Mouse (Mus musculus): ENCODE measurements at regions not wholly inside any gene's neighbourhood (a gene's known extent, or its start where the extent isn't known, plus 50 kb on each side); places are given as distances from the start of the nearest gene placed in this dataset.

DNA sequence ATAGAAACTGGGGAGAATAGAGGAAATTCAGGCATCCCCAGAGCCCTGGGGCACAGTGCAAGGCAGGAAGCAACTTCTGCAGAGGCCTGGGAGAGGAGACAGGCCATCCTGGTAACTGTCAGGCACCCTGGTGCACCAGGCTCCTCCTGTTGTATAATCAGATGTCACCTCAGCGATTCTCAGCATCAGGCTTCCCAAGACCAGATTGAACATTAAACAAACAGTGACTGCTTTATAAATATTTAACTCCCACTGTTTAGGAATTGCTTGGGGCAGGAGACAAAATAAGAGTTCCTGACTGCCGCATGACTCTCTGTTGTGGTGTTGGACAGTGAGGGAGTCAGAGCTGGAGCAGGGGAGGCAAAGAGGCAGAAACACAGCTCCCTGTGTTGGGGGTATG lies 1210.1 kb upstream of the A1bg start:
- in situ Hi-C loops (cut with MboI; ENCODE audit: unreplicated experiment in 2 of 2), result no loop called here

DNA sequence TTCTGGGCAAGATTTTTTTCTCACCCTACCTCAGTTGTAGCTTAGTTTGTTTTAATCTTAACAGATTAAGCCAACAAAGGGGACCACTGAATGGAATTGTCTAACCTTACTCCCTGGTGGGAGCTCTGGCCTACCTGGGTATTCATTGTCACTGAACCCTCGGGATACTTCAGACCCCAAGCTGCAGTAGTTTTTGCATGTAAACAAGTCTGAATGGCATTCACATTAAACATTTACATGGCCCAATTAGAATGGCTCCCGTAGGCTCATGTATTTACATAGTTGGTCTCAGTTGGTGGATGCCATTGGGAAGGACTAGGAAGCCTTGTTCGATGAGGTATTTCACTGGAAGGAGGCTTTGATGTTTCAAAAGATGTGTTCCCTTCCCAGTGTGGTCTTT lies 1208.9 kb upstream of the A1bg start:
- in situ Hi-C loops (cut with MboI; ENCODE audit: unreplicated experiment in 2 of 2), result no loop called here

DNA sequence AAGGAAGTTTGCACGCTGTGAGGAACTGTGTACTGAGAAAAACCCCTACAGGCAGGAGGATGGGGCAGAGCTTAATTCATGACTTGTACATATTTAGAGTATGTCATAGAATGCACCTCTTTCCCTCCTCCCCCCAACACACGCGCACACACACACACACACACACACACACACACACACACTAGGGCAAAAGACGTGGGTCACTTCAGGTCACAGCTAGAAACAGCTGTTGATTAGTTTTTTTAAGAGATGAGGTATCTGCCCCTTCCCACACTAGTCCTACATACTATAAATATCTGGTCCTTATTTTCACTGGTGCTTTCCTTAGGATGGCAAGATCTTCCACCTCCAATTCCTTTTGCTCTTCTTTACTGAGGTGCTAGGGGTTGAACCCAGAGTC lies 1207.7 kb upstream of the A1bg start:
- in situ Hi-C loops (cut with MboI; ENCODE audit: unreplicated experiment in 2 of 2), result no loop called here

DNA sequence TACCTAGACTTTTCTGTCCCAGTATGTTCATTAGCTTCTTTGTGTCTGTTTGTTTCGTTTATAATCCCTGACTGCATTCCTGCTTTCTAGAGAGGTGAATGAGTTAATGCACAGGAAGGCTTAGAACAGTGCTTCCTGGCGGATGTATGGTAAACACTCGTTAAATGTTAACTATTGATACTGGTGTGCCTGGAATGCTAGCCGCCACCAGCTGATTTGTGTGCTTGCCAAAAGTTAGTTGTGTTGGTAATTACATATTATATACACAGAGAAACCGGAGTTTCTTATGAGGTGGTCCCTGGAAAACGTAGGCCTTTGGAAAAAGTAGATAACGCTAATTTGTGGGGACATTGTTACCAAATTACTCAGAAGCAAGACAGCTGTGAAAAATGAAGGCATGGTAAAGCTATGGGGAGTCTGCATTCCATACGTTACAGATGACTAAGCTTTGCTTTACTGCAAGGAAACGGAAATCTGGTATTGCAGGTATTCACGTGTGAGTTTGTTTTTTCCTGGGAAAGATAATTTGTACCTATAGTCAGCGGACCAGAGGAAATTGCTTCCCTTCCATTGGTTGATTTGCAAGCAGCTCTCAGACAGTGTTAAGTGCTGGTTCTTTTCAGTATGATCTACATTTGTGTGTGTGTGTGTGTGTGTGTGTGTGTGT lies 1205.9 kb upstream of the A1bg start:
- in situ Hi-C loops (cut with MboI; ENCODE audit: unreplicated experiment in 2 of 2), result no loop called here

DNA sequence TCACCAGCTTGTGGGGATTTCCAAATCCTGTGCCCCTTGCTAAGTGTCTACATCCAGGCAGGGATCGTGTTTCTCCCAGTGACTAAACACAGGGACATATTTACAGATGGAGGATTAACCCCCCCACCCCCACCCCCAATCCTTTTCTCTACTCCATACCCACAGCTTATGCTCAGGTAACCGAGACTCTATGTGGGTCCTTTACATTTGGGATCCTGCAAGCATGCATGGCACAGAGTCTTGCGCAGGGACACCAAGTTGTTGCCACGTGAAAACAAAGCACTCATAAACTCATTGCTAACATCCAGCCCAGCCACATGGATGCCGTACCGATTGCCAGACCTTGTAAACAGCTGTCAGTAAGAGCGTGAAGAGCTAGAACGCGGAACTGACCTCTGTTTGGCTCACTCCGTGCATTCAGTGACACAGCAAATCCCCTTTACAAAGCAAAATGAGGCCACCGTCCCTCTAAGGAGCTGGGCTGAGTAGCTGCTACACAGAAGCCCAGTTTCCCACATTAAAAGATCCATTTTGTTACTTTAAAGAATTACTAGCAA lies 1204.9 kb upstream of the A1bg start:
- in situ Hi-C loops (cut with MboI; ENCODE audit: unreplicated experiment in 2 of 2), result no loop called here

DNA sequence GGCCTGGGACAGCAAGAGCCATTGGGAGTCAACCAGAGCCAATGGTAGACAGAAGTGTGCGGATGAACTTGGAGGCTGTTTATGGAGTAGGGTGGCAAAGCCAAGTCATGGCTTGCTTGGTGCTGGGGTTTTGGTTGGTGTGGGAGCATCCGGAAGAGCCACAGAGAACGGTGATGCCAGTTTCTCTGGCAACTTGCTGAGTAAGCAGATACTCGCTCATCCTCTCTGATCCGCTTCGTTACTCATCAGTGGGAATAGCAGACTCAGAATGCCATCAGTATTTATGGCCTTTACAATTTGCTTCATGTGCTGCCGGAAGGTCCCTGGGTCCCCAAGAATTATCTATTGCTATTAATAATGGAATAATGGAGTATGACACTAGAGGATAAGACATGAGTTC lies 1202.9 kb upstream of the A1bg start:
- in situ Hi-C loops (cut with MboI; ENCODE audit: unreplicated experiment in 2 of 2), result no loop called here

DNA sequence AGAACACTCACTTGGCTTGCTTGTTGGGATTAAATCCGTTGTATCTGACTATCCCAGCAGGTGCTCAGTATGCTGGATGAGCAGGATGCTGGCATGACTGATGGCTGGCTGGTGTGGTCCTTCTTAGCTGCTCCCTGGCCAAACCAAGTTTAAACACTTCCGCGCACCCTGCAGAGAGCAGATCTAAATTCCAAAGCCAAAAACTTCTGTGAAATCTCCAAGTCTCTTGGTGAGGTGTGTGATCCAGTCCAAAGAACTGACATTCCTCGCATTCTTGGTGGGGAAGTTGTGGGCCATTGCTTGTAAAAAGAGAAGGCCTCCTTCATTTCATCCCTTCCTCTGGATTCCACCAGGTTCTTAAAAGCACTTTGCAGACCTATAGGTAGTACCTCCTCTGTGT lies 1200.9 kb upstream of the A1bg start:
- in situ Hi-C loops (cut with MboI; ENCODE audit: unreplicated experiment in 2 of 2), result no loop called here

DNA sequence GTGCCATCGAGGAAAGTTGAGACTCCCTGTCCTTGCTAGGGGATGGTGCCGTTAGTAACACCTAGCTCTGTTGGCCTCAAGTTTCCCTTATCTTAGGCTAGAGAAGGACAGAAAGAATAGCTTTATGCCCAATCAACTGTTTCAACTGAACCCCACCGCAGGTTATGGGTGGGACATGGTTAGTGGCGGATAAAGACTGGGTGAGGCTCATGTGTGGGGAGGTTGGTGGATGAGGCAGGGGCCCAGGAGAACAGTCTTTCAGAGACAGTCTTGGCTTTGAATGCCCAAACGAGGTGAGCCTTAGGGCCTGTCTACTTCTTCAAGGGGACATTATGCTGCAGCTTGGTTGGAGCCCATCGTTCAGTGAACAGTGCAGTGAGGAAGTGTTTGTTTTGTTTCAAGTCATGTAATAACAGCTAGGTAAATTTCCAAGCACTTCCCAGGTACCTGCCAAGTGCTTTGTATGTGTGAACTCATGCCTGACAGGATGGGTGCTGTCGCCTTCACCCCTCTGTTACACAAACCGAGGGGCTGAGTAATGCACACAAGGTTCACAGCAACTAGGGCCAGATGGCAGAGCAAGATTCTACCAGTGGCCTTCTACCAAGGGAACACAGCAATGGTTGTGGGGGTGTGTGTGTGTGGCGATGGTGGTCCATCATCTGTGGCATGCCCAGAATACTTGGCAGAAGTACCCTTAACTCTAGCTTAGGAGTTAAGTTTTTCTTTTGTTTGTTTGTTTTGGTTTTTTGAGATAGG lies 1199.6 kb upstream of the A1bg start:
- in situ Hi-C loops (cut with MboI; ENCODE audit: unreplicated experiment in 2 of 2), result no loop called here

DNA sequence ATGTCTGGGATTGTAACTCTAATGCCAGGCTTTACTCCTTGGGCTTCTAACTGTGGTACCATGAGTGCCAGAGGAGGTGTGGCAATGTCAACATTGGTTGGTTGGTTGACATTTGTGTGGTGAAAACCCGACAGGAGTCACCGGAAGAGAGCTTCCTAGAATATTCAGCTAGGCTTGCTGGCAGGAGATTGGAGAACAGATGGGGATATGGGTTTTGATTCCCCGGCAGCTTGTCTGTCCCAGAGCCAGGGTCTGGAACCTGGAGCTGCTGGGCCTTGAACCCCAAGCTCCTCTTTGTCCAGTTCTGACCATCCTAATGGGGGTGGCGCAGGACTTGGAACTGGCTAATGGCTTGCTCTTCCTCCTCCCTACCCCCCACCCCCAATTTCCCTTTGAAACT lies 1198.9 kb upstream of the A1bg start:
- in situ Hi-C loops (cut with MboI; ENCODE audit: unreplicated experiment in 2 of 2), result no loop called here

DNA sequence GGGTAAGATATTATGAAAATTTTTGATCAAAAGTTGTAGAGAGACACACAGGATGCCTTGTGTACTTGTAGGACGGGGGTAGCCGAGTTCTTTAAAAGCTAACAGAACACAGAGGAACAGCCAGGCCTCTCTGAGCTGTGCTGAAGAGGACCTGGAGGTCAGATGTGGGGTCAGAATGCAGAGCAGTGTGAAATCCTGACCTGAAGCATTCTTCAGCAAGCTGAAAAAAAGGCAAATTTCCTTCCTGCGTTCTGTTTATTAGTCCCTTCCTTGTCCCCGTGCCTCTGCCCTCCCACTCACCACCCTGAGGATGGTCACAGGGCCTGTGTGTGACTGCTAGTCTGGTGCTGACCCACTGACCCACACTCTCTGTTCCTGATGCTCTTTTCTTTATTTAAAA lies 1197.9 kb upstream of the A1bg start:
- in situ Hi-C loops (cut with MboI; ENCODE audit: unreplicated experiment in 2 of 2), result no loop called here

DNA sequence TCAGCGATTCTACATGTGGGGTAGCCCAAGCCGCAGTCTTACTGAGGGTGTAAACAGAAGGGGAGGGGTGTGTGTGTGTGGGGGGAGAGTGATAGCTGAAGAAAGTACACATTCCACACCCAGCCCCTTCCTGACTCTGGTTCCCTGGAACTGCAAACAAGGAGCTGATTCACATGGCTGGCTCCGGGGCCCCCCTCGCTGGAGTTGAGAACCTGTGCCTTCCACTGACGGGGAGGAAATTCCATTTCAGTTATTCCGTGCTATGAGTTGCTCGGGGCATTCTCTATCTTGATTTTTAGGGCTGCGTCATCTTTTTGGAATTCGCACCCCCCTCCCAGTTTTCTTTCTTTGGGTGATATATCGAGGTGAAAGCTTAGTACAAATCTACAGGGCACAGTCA lies 1196.2 kb upstream of the A1bg start:
- in situ Hi-C loops (cut with MboI; ENCODE audit: unreplicated experiment in 2 of 2), result no loop called here

DNA sequence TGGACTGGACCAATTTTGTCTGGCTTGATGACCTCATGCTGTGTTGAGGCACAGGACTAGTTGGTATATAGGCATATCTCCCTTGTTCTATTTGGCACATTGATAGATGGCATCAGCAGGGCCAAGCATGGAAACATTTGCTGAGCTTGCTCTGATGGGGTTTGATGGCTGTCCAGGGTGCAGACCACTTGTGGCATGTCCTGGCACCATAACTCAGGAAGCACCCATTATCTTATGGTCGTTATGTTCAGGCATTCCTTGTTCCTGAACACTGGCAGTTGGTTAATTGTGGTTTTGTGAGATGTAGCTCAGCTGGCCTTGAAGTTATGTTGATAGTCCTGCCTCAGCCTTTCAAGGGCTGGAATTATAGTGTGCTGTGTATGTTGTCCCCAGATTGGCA lies 1193.4 kb upstream of the A1bg start:
- in situ Hi-C loops (cut with MboI; ENCODE audit: unreplicated experiment in 2 of 2), result no loop called here

DNA sequence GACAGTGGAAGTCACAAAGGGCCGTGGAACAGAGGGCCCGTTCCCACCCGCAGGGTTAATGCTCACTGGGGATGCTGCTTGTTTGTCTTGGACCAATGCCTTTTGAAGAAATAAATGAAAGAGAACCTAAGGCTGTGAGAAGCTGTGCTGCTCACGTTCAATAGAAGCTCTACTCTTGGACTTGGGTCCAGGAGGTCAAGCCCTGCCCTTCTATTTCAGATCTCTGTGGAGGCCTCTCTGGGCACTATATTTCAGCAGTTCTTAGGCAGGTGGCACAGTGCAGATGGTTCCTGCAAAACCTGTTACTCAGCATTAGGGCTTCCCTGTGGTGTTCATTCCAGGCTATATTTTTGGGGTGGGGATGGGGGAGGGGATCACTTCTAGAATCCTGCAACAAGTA lies 1192.0 kb upstream of the A1bg start:
- in situ Hi-C loops (cut with MboI; ENCODE audit: unreplicated experiment in 2 of 2), result no loop called here

DNA sequence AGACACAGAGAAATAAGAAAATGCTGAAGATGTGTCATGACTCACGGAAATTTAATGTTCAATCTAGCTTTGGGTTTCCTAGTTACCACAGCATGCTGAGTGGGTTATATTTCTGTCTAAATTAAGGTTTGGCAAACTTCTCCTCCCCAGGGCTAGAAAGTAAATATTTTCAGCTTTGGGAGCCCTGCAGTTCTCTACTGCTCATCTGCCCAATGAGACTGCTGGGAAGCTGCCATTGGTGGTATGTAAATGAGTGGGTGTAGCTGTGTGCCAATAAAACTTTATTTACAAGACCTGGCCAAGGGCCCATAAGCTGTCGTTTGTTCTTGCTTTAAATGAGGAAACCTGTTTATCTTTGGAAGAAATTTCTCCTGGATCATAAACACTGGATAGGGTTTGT lies 1189.3 kb upstream of the A1bg start:
- in situ Hi-C loops (cut with MboI; ENCODE audit: unreplicated experiment in 2 of 2), result no loop called here

DNA sequence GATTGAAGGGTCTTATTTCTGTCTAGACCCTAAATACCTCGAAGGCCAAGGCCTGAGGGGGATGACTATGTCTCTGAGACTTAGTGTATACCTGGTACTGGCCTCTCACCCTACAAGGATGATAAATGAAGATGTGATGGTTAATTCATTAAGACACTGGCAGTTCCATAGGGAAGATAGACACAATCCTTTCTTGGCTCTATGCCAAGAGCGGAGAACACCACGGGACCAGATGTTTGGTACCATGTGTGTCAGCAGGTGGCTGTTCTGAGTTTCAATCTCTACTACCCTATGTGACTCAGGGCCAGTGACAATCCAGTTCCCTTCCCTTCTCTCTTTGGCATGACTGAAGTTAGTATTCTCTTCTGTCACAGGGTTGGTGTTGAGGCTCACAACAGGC lies 1185.2 kb upstream of the A1bg start:
- in situ Hi-C loops (cut with MboI; ENCODE audit: unreplicated experiment in 2 of 2), result no loop called here

DNA sequence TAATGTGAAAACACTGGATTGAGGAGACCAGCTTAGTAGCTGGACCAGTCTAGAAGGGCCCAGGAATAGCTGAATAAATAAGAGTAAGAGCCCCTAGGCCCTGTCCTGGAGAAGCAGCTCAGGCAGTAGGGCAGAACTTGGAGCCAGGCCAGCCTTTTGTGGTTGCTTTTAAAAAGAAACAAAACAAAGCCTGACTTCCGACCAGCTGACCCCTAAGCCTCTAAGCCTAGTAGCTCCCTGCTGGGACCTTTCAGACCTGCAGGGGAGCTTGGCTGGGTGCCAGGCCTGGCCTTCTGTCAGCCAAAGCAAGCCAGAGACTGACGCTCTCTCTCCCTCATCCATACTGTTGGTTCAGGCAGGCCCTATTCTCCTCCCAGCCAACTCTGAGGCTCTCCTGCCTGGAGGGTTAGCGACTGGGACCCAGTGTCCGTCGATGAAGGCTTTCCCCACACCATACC lies 1183.7 kb upstream of the A1bg start:
- in situ Hi-C loops (cut with MboI; ENCODE audit: unreplicated experiment in 2 of 2), result no loop called here

DNA sequence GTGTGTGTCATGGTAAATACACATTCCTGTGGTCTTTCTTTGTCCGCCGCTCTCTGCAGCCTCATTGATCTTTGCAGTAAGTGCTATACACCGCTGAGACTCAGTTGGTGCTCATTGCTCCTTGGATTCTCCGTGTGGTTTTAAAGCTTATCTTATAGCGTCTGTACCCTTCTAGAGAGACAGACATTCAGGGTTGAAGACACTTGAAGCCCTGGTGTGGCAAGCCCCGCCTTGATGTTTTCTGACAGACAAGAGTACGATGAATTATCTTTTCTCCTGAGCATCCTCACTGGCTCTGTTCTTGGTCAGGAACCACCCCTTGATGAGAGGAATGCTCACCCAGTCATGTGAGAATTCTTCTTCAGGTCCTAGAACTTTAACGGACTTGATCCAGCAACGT lies 1182.7 kb upstream of the A1bg start:
- in situ Hi-C loops (cut with MboI; ENCODE audit: unreplicated experiment in 2 of 2), result no loop called here

DNA sequence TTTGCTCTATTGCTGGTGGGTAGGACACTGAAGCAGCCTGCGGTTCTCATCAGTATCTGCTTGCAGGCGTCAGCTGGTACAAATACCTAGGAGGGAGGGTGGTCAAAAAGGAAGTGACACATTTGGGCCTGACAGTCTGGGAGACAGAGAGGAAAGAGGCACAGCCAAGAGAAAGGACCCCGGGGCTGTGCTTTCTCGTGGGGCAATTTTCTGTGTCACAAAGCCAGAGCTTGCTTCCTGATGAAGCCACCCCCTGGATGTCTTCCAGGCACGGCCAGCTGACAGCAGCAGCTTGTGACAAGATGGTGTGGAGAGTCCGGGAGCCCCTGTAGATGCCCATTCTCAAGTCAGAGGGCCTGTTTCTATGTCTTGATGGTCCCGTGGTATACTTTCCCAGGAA lies 1181.8 kb upstream of the A1bg start:
- in situ Hi-C loops (cut with MboI; ENCODE audit: unreplicated experiment in 2 of 2), result no loop called here

DNA sequence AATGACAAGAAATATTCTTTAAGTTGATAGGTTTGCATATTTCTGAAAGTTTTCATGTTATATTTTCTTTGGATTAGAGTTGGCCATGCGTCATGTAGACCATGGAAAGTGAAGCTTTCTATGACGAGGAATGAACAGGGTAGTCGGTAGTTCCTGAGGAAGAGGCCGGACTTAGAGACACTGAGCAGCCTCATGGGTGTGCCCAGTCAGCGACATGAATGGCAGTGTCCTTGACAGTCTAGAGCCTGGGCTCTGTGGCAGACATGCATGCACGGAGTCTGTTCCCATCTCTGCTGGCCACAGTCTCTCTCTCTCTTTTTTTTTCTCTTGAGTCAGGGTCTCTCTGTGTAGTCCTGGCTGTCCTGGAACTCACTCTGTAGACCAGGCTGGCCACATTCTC lies 1176.9 kb upstream of the A1bg start:
- in situ Hi-C loops (cut with MboI; ENCODE audit: unreplicated experiment in 2 of 2), result no loop called here

DNA sequence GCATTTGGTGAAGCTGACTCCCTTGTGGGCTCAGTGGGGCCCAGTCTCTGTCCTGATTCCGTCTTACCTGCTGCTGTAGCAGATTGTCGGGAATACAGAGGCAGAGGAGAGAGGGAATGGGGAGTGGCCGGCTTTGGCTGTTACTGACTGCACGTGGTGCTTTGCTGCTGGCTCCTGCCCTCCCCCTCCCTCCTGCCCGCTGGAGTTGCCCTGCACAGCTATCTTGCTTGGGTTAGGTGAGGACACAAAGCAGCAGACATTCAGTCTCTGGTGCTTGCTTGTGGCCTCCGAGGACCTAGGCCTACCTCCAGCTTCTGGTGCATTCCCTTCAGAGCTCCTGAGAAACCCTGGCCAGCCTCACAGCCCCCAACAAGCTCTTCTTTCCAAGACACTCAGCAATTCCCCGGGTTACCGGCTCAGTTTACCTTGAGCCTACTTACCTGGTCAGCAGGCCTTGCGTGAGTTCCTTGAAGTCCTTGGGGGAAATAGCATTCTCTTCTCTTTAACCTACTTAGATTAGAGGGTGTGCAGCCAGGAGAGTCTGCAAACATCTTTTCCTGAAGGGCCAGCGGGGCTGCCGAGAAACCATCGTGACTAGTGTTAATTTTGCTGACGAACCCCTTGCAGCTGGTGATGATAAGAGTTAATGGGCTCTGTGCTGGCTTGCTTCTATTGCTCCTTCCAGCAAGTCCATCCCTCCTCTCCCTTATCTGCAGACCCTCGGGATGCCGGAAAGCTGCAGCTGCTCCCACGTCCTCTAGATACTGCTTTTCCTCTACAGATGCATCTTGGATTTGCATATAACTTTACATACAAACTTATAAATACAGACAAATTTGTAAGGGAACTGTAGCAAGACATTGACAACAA lies 1176.2 kb upstream of the A1bg start:
- in situ Hi-C loops (cut with MboI; ENCODE audit: unreplicated experiment in 2 of 2), result no loop called here

DNA sequence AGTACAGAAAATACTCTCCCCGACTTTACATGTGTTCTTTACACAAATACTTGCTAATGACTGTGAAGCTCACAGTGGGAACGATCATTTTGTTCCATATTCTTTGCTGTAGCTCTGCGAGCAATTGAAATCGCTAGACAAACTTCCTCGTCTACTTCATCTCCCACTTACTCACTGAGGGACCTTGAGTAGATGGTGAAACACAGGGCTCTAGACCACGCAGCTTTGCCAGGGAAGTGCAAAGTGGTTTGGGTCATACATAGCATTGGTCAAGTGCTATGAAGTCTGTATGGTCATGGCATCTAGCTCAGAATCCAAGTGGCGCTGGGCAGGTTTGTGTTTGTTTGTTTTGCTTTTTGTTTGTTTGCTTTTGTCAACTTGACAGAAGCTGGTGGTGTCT lies 1174.0 kb upstream of the A1bg start:
- in situ Hi-C loops (cut with MboI; ENCODE audit: unreplicated experiment in 2 of 2), result no loop called here

Data from v-Abl transformed pro-B cells (cell line).